Mouse (Mus musculus) ES-E14 (cell line): ENCODE data around the gene Tmem132b.

Experiments
- CHD2 ChIP-seq: IDR thresholded peaks from 2 replicates; pipeline ENCODE4 v1.6.1; 2014; ENCODE audit warnings: mild to moderate bottlenecking, low read depth, low read length, inconsistent platforms
- HCFC1 ChIP-seq: IDR thresholded peaks from 2 replicates; pipeline ENCODE4 v1.6.1; 2012; ENCODE audit warnings: low read length, inconsistent platforms, borderline replicate concordance; ENCODE audit not compliant: insufficient read depth
- MAFK ChIP-seq: IDR thresholded peaks from 2 replicates; pipeline ENCODE4 v1.6.1; 2014; ENCODE audit warnings: mild to moderate bottlenecking, low read depth, low read length, inconsistent platforms; ENCODE audit not compliant: insufficient read depth
- ZC3H11A ChIP-seq: IDR thresholded peaks from 2 replicates; pipeline ENCODE4 v1.6.1; 2012; ENCODE audit warnings: low read depth, mild to moderate bottlenecking, inconsistent platforms, low read length, borderline replicate concordance
- ZNF384 ChIP-seq: IDR thresholded peaks from 2 replicates; pipeline ENCODE4 v1.6.1; 2012; ENCODE audit warnings: low read depth, low read length, inconsistent platforms

DNA sequence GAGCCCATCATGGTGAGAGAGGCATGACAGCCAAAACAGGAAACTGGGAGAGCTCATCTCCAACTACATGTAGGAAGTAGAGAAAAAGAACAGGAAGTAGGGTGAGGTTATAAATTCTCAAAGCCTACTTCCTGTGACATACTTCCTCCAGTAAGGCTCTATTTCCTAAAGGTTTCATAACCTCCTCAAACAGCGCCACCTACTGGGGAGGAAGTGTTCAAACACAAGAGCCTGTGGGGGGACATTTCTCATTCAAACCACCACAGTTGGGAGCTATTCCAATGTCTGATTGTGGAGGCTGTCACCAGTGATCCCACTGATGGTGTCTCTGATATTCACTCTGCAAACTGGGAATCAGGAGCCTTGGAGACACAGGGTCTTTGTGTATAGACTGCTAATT is 78.4 kb downstream of the Tmem132b start:
- TF ChIP-seq MAFK = no peak
- TF ChIP-seq CHD2 = no peak
- TF ChIP-seq HCFC1 = no peak
- TF ChIP-seq ZC3H11A = no peak
- no peak for TF ChIP-seq ZNF384
